9 mouse cellular contexts compared by ENCODE assay signal in genomic region chr19:21943407-21943806, GRCm38 (mm10).
DNase-seq lines count a peak whose midpoint lies in the region.
"Had no signal": no experiment of that assay in that cellular context is flagged by ENCODE, and none has a peak within 500 bp of the region (broad histone marks: within the 10 kb centered on the region; RNA-seq: fewer than 3 reads in every experiment).

No protein-coding gene starts in this region.

- H3K27ac ChIP-seq in brown adipose tissue, adult 24 weeks (replicated peaks; ENCODE audit: low read depth, low read length) = peak overlapping the region; percentile 13
- H3K27ac ChIP-seq: liver, embryonic 15.5 days had no signal

- peak; percentile 54 to 70 for DNase-seq in adrenal gland, adult (ENCODE audit: inconsistent age in 2 of 2, low spot score in 1 of 2)
- no peak for DNase-seq in adrenal gland, postnatal 4 days (ENCODE audit: low spot score in 2 of 2)
- peak; percentile 37 for DNase-seq in 3T3-L1 (ENCODE audit: low read depth, low spot score)
- peak; percentile 46 for DNase-seq in kidney, adult 9 months
- peak; percentile 42 for DNase-seq in splenic B cell, adult 2 months (ENCODE audit: low read depth, low spot score)
- DNase-seq in right cerebral cortex, adult 2 months (ENCODE audit: low spot score in 2 of 2) = no peak
- DNase-seq in MN1 (ENCODE audit: low spot score) = no peak

- peaks cover 8% of the 10 kb centered on the region; the same call in 1 of the 2 replicates for H3K4me1 ChIP-seq in brown adipose tissue, adult 24 weeks (ENCODE audit: control insufficient read depth, insufficient read depth, insufficient read length, low read length)
- H3K4me1 ChIP-seq: liver, embryonic 15.5 days had no signal

- H3K4me3 ChIP-seq in brown adipose tissue, adult 24 weeks (ENCODE audit: insufficient read depth, low read depth, low read length) = no peak overlapping the region
- H3K4me3 ChIP-seq: liver, embryonic 15.5 days had no signal

- H3K36me3 ChIP-seq in splenic B cell, adult 2 months (ENCODE audit: control insufficient read depth, insufficient read depth, low read length, poor library complexity, severe bottlenecking) = no peaks in the 10 kb centered on the region
- H3K36me3 ChIP-seq: liver, embryonic 15.5 days had no signal

- H3K27me3 ChIP-seq in splenic B cell, adult 2 months (ENCODE audit: control insufficient read depth, insufficient read depth, low read length, poor library complexity, severe bottlenecking) = no peaks in the 10 kb centered on the region
- H3K27me3 ChIP-seq: liver, embryonic 15.5 days had no signal

Comparison
In these comparisons a context has a peak if more than half of its experiments do, and no peak if none do; other contexts are left out.
1. DNase-seq: peak in adrenal gland, adult (2 of 2), 3T3-L1 (single experiment), kidney, adult 9 months (single experiment) and splenic B cell, adult 2 months (single experiment); none in adrenal gland, postnatal 4 days (0 of 2), right cerebral cortex, adult 2 months (0 of 2) and MN1 (single experiment).